Mouse (Mus musculus): ENCODE measurements around the gene Mier1.
"Not testable (repeated sequence)": the region's sequence is repeated elsewhere in the genome, so short reads cannot be mapped to it uniquely, and the experiment has no call there.

Mier1 gene

DNA sequence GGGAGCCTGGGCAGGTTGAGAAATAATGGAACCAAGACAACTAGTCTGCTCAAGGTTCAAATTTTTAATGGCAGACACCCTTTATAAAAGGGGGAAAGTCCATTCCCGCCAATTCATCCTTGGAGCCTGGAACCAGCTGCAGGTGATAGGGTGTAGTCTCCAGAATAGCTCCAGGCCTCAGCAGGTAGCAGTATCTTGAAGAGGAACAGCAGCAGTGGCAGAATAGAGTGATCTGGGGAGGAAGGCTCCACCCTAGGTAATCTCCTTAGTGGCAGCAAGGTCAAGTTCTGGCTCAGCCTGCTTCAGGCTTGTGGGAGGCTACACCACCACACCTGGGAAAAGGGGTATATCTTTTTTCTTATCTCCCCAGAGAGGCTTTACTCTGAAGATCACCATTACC, 52.0 kb downstream of the Mier1 start:
- not testable (repeated sequence) for ATAC-seq (ENCODE audit: low TSS enrichment)

DNA sequence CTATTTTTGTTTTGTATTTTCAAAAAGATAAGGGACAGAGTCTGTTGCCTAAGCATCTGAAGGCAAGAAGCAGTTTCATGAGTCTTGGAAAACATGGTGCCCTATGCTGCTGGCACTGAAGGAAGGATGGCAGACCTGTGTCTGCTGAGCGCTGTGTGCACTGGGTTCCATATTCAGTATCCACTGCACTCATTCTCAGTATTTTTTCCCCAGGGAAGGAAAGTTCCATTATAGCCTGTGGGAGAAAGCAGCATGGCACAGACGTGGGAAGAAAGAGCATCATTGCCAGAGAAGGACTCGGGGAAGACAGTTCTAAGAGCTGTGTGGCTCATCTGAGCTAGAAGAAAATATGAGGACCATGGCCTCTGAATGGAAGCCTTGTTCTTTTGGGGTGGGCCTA, 57.1 kb downstream of the Mier1 start:
- ATAC-seq (ENCODE audit: low TSS enrichment) = peak; percentile 96

DNA sequence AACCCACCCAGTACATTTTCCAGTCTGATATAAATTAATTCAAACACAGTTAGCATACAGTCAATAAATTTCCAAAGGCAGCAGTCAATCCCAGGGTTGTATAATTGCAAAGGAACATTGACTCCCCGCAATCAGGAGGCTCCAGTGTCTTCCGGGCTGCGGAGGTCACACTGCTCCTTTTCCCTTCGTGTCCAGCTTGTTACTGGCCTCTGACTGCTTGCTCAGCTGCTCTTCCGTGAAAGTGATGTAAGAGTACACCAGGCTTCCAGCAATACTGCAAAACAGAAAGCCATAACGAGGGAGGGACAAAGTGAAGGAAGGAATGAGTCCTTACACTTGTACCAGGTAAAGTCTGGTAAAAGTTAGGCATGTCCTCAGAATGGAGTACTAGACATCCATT, 59.3 kb downstream of the Mier1 start:
- ATAC-seq (ENCODE audit: low TSS enrichment) = no peak

DNA sequence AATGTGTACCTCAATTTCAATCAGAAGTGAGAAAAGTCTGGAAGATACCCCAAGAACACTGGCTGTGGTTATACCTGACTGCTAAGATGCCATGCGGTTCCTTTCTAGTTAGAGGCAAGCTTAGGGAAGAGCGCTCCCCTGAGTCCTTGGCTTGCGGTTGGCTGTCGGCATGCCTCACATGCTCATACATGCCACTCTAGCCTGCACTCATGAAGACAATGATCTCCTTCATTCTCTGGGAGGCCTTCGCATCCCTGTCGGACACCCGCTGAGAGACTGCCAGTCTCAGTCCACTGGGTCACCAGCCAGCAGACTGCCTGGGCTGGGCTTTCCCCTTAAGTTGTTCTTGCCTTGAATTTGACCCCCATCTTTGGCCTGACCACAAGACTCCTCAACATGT, 59.8 kb downstream of the Mier1 start:
- no peak for ATAC-seq (ENCODE audit: low TSS enrichment)

DNA sequence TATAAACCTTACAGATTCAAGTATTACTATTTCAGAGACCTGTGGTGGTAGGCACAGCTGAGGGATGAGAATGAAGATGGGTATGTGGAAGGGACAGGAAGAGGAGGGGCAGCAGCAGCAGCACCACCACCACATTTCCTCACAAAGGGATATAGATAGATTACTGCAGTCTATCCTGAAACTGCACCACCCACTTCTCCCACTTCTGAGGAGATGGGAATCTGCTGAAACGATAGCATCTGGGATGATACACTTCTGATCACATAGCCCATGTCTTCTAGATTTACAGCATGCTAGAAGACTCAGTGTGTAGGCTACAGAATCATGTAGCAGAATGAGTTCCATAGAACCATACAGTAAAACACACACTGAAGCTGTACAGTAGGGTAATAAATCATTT, 63.5 kb downstream of the Mier1 start:
- ATAC-seq (ENCODE audit: low TSS enrichment) = peak; percentile 21

DNA sequence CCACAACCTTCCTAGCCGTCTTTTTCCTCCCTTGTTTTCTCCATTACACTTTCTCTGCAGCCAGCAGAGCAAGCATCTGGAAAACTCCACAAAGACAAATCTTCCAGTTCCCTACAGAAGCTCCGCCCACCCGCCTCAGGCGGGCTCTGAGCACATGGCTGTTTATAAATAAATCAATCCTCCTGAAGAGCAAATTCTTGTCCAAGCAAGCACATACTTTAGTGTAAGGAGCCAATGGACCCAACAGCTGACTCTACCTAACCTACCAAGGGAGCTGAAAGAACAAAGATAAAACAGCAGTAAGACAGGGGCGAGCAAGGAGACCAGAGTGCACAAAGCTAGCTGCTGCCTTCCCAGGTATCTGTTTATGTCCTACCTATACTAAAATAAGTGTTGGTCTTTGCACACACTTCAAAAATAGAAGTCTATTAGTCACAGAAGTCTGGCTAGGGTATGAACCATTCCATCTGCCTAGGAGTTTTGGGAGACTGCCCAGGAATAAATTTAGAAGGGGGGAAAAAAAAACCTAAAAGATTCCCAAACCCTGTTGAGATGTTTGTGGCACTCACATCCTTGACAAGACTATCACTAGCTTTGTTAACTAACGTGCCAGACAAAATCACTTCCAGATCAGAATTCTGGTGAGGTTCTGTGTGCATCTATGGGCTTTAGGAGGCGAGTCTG, 64.6 kb downstream of the Mier1 start:
- peak; percentile 62 for ATAC-seq (ENCODE audit: low TSS enrichment)

DNA sequence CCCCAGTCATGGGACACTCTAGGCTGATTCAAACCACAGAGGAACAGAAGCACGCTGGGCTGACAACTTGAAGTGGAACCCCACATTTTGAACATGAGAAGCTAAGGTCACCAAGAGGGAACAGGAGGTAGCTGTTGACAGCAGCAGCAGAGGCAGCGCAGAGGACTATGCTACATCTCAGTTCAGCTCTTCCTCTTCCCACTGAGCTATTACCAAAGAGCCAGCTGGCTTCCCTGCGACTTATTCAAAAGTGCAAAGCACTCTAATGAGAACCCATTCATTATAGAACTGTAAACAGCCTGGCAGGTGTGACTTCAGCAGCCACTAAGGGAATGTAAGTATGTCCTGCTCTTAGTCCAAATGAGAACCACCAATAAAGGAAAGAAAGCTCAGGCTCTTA, 65.4 kb downstream of the Mier1 start:
- peak; percentile 42 for ATAC-seq (ENCODE audit: low TSS enrichment)

DNA sequence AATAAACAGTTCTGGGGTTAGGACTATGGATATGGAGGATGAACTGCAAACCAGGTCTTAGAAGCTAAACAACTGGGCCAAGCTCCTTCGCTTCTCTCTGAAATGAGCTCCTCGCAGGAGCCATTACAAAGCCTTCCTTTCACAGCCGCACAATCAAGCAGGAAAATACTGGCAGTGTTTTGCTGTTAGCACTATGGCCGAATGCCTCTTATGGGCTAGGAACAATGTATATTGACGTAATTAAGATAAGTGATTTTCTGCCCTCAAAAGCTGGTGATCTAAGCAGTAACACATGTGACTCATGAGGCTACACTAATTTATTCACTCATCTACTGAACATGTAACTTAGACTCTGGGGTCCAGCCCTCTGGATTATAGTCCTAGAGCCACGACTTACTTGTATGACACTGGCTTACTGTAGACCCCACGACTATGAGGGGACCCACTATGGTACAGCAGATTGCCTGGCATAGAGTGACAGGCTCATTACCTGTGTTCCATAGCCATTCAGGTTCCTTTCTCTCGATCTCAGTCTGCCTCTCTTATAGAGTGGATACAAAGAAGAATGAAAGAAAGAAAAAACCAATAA, 66.2 kb downstream of the Mier1 start:
- no peak for ATAC-seq (ENCODE audit: low TSS enrichment)

DNA sequence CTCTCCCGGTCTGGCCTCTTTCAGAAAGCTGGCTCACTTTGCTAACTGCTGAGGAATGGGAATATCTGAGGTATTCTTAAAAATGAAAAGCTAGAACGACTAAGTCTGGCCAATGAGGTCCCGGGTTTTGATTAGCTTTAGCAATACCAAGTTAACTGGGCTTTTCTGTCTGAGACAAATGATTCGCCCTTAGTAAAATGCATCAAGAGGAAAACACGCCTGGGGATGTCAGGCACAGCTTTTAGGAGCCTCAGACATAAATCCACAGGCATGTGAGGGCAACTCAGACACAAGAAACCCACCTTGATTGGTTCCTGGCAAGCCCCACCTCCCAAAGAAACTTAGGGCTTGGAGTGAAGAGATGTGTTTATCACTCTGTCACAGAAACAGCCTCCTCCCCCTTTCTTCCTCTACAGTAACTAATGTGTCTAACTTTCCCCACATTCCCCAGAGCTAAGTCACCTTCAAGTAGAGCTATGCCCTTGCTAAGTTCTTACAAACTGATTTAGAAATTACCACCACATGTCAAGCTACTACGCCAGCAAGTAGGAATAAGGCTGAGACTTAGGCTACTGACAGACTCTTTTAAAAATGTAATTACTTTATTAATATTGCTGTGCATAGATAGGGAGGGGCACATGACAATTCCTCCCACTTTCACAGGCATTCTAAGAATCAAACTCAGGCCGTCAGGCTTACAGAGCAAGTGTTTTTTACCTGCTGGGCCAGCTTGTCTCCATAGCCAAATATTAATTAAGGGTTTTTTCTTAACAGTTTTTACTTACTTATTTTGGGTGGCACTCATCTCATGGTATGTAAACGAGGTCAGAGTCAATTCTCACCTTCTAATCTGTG, 74.8 kb downstream of the Mier1 start:
- ATAC-seq (ENCODE audit: low TSS enrichment) = no peak

DNA sequence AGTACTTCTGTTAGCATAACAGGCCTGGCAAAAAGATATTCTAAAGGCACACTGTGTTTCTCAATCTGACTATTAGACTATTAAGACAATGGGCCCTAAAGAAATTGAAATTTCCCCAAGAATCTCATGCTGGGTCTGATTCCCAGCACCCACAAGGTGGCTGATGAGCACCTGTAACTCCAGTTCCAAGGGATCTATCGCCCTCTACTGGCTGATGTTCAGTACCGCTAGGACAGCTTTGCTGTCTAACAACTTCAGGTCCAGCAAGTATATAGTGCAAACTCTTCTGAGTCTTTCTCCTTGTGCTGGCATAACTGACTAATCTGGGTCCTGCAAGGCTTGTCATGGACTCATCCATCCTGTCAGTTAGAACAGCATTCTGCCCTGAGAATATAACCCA, 78.2 kb downstream of the Mier1 start:
- no peak for ATAC-seq (ENCODE audit: low TSS enrichment)

DNA sequence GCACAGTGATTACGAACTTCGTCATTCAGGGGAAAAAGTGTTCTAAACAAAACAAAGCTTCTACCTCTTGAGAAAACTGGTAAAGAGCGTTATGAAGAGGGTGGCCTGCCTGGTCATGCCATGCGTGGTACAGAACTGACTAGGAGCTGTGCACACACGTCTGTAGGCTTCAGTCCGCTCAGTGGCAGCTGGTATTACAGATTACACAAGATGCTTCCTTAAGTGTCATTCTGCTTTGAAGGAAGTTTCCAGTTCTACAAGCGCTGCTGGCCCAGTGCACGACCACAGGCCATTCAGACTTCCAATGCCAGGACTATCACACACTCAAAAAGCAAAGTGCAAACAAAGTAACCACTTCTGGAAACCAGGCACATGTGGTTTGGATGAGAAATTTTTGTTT, 83.2 kb downstream of the Mier1 start:
- peak; percentile 47; the same call in 1 of the 2 replicates for ATAC-seq (ENCODE audit: low TSS enrichment)

DNA sequence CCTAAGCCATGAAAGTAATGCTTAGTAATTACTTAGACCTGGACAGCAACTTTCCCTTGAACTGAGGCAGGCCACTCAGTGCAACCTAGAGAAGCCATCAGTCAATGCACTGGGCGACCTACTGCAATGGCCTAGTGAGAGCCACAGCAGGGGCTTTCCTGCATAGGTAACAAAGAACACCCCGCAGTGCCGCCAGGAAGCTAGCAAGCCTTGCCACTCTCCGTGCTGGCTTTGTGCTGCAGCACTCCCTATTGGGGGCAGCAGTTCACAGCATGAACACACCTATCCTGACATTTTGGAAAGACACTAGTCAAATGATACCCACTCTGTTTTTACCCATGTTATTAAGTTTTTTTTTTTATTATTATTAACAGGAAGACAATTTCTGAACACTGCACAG, 84.9 kb downstream of the Mier1 start:
- no peak for ATAC-seq (ENCODE audit: low TSS enrichment)

DNA sequence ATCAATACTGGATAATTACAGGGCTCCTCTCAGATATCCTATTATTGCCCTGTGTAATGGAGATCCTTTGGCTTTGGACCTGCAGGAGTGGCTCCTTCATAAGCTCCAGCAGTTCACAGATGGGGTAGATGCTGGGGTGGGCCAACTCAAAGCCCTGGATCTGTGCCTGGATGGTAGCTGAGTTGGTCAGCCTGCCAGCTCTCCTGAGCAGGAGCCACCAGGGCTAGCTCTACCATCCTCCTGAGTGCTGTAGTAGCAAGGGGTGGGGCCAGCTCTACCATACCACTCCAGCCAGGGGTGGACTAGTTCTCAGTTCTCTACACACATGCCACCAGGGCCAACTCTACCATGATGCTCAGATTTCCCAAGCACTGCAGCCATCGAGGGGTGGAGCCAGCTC, 85.9 kb downstream of the Mier1 start:
- ATAC-seq (ENCODE audit: low TSS enrichment) = no peak

DNA sequence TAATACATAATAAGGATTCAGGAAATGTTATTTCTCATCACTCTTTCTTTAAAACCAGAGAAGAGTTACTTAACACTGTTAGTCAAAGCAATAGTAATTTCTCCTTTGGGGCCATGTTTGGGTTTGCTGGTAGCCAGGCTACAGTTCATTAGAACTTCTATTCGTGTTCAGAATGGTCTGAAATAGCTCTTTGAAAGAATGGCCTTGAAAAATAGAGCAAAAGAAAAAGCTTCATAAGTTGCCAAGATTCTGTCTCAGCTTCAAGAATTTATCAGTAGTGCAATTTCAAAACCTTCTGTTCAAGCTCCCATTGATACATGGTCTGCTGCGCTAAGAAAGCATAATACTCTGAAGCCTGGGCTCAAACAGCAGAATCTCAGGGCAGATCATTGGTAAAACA, 89.5 kb downstream of the Mier1 start:
- ATAC-seq (ENCODE audit: low TSS enrichment) = no peak

DNA sequence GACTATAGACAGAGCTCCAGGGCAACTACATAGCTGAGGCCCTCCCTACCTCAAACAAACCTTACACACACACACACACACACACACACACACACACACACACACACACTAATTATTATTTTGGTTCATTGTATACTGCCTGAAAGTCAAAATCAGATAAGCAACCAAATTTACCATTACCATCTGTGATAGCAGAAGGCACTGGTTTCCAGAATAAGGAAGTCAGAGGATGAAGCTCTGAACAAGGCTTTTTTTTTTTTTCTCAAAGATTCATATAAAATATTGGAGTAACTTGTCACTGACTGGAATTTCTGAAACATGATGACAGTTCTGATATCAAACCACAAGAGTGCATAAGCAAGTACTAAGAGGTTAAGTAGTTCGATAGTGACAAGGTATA, 94.4 kb downstream of the Mier1 start:
- ATAC-seq (ENCODE audit: low TSS enrichment) = no peak

DNA sequence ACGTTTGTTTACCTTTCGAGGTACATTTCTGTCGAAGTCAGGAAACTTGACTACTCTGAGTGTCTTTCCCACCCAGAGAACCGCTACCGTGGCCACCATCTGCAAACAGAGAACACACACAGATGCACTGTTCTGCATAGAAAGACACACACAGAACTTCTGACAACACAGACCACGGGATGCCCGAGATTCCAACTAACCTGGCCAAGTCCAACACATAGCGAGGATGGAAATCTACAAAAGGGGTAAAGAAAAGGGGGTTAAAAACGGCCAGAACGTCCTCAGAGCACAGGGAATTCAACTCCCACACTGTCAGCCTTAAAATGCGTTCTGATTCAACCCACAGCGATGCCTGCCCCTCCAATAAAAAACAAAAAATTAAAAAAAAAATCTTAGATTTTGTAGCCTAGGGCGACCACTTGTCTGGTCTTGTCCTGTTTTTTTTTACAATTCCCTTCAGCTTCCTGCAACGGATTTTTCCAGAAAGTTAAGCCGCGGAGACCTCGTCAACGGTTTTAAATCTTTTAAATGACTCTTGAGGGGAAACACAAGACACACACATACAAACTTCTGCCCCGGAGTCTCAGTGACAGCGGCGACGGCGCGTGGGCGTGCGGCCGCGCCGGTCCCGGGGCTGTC, 99.8 kb downstream of the Mier1 start:
- ATAC-seq (ENCODE audit: low TSS enrichment) = no peak

DNA sequence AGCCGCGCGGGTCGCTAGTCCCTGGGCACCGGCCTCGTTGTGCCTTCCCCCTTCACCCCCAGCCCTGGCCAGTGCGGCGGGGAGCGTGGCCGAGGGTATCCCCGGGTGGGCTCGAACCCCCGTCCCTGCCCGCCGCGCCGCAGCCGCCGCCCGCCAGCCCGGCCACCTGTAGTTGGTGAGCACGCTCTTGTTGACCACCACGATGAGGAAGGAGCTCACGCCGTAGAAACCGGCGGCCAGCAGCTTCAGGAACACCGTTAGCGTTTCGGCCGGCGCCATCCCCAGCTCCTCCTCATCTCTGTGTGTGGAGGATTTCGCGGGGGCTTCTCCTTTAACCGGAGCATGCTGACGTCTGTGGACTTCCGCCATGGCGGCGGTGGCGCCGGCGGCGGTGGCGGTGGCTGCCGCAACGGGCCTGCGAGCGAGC, 100.3 kb downstream of the Mier1 start:
- ATAC-seq (ENCODE audit: low TSS enrichment) = peak; percentile 89

Measured in frontal cortex, adult (tissue).